Mouse (Mus musculus) brain, adult 2 months (tissue): ENCODE results near the gene AW822073.
"Not testable (repeated sequence)": the region's sequence is repeated elsewhere in the genome, so short reads cannot be mapped to it uniquely, and the experiment has no call there.

Source experiments
- DNase-seq: peaks from one replicate; pipeline ENCODE4 v3.0.0; 2011; ENCODE audit warnings: low read depth, low spot score

AW822073 gene

DNA sequence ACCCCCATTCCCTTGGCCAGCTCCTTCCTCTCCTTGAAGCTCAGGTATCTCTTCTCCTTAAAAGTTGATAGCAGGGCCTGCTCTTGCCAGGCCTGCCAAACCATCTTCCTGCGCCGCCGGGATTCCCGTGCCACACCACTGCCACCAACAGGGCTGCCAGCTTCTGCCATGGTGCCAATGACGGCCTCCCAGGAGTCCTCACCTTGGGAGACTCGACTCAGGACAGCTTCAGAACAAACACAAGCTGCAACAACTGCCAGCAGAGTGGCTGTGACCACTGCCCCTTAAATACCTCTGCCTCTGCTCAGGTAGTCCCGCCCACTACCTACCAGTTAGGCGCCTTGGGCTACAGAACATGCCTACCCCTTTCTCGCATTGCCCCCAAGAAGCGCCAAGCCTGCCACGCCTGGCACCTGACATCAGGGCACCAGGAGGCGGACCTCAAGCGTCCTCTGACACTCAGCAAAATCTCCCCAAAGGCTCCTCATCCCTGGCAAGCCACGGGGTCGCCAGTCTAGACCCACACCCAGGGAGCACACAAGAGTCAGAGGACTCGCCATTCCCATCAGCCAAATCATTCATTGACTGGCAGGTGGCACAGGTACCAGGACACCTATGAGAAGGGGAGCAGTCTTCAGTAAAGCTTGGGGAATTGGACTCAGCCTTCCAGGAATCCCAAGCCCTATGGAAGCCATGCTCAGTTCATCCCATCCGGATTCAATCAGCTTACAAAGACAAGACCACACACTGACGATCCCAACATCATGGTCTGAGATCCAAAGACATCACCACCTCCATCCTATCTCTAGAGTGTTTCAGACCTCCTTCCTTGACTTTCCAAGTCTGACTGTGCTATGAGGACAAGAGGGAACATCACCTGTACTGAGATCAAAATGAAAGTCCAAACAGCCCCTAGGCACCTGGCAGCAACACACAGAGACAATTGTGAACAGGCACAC, at the start of gene AW822073:
AW822073 (minus strand) TSS at position 104 of the 959 bp plus-strand sequence.
- DNase-seq = not testable (repeated sequence)

DNA sequence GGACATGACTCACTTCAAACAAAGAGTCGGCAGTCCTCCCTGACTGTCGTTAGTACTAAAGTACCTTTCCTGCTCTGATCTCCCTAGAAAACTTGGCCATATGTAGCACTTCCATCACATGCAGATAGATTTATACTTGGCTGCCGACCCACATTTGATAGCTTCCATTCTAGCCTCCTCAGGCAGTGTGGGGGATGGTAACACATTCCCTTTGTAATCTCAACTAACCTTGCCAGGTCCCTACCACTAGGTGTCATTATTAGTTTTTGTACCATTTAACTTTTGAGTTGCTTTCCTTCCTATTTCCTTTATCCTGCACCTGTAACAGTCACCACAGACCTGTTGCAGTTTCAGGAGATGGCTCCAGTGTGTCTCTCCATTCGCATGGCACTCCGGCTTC, 33.7 kb upstream of the AW822073 start:
- peak; percentile 21 for DNase-seq

DNA sequence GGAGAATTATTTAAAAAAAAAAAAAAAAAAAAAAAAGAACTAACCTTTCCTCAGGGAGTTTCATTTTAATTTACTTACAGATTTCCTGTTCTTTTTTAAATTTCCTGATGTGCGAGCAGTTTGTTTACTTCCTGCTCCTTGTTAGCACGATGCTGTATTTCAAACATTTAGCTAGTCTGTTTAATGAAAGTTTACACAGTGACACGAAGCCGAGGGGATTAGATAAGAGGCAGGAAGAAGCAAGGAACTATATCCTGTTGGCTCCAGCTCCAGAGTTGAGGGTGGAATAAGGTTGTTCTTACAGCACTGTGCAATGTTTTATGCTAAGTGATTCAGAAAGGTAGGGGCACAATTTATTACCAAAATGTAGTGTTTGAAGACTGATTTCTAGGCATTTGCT, 31.2 kb upstream of the AW822073 start:
- peak; percentile 31 for DNase-seq

DNA sequence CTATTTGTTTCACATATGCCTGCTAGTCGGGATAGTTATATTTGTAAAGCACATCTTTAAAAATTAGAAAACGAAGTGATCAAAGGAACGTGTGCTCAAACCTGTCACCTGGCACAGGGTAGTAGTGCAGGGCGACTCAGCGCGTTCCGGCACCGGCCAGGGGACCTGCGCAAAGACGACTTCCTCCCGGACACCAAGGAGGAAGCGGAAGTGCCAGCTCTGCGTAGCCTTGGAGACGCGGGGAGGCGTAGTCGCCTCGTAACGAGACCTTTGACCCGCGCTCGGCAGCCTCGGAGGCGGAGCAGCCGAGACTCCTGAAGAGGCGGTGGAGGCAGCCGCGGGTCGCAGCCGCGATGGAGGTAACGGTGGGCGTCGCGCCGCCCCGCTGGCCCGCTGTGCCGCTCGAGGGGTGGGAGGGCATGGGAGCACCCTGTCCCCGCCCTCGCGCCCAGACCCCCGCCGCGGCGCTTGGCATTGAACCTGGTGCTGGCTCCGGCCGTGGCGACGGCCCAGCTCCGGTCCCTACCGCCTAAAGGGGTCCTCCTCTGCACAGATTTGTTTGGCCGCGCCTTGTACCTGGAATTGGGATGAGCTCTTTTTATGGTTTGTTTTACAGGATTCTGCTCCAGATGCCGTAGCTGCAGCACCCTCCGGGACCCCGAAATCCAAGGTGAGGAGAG, 30.6 kb upstream of the AW822073 start, which contains the start of gene Gcc2:
Gcc2 (plus strand) TSS at position 285 of the 680 bp plus-strand sequence.
- DNase-seq = peak; percentile 99

DNA sequence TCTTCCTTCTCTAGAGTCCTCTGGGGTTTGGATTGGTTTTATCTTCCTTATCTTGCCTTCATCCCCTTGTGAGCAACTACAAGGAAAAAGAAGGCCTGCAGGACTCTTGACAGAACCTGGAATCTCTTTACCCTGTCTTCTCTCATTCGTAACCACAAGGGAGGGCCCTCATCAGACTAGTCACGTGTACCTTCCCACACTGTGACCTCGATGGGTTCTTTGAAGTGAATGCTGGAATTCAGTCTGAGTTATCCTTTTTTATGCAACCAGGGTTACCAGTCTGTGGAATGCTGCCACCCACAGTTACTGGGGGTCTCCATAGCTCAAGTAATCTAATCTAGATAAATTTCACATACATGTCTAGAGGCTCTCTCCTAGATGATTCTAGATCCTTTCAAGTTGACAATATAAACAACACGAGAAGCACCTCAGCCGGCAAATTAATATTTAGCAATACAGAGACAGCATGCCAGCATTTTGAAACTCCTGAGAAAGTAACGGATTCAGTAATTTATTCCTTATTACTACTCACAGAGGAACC, 30.0 kb upstream of the AW822073 start:
- DNase-seq = peak; percentile 45

DNA sequence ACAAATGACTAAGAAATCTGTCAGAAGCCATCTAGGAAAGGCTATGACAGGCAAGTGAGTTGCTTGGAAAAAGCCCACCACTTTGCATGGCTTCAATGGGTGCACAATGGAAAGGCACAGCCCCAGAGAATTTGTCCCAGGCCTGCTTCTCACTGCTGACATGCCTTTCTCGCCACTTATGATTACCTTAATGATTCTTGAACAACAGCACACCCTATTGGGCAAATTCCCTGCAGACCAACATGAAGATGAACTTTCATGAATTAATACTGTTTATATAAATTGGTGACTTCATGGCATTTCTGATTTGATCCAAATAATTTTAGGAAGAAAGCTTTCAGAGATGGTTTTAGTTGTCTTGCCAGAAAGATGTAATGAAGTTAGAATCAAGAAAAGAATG, 24.8 kb upstream of the AW822073 start:
- DNase-seq = no peak

DNA sequence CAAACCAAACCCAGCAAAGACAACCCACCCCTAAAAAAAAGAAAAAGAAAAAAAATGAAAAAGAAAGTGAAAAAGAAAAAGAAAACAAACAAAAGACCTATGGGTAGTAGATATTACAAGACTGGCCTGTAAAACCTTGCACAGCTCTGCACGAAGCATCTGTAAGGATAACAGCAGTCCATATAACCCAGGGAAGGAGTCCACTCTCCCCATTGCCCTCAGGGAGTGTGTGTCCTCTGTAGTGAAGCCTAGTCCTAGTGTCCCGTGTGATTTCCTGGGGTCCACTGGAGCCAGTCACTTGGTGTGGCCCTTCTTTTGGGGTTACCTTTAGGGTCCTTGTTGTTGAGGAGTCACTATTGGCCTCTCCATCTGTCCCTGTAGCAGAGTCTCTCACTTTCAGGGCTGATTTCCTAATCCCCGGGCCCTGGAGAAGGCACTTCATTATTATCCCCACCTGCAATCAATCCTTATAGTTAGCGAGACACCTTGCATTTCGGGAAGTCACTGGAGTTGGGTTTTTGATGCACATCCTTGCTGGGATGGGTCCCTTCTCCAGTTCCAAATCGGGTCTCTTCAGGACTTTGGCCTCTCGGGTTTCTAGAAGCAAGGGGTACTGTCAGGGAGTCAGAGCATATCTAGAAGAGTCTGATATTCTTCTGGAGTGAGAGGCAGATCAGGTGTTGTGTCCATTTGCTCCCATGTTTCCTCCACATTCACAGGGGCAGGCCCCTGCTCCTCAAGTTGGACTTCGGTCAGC, 14.4 kb upstream of the AW822073 start:
- DNase-seq = not testable (repeated sequence)

DNA sequence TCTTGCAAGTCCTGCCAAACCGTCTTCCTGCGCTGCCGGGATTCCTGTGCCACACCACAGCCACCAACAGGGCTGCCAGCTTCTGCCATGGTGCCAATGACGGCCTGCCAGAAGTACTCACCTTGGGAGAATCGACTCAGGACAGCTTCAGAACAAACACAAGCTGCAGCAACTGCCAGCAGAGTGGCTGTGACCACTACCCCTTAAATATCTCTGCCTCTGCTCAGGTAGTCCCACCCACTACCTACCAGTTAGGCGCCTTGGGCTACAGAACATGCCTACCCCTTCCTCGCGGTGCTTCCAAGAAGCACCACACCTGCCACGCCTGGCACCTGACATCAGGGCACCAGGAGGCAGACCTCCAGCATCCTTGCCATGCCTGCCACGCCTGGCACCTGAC, 11.9 kb upstream of the AW822073 start, which contains the start of gene Gm4981:
Gm4981 (minus strand) TSS at position 89 of the 400 bp plus-strand sequence.
- no peak for DNase-seq

DNA sequence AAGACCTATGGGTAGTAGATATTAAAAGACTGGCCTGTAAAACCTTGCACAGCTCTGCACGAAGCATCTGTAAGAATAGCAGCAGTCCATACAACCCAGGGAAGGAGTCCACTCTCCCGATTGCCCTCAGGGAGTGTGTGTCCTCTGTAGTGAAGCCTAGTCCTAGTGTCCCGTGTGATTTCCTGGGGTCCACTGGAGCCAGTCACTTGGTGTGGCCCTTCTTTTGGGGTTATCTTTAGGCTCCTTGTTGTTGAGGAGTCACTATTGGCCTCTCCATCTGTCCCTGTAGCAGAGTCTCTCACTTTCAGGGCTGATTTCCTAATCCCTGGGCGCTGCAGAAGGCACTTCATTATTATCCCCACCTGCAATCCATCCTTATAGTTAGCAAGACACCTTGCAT, 10.3 kb upstream of the AW822073 start:
- not testable (repeated sequence) for DNase-seq

DNA sequence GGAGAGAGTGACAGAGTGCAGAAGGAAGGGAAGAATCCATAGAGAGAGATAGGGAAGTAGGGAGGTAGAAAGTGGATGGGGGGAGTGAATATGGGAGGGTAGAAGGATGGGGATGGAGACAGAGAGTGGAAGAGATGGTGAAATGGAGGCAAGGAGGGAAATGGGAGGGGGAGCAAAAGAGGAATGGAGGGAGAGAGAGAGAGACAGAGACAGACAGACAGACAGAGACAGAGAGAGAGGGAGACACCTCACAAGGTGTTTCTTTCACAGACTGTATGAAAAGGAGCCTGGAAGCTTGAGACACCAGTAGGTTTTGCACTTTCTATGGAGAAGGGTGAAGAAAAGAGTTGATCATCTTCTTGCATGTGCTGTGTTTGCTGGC, 9.0 kb upstream of the AW822073 start:
- not testable (repeated sequence) for DNase-seq

DNA sequence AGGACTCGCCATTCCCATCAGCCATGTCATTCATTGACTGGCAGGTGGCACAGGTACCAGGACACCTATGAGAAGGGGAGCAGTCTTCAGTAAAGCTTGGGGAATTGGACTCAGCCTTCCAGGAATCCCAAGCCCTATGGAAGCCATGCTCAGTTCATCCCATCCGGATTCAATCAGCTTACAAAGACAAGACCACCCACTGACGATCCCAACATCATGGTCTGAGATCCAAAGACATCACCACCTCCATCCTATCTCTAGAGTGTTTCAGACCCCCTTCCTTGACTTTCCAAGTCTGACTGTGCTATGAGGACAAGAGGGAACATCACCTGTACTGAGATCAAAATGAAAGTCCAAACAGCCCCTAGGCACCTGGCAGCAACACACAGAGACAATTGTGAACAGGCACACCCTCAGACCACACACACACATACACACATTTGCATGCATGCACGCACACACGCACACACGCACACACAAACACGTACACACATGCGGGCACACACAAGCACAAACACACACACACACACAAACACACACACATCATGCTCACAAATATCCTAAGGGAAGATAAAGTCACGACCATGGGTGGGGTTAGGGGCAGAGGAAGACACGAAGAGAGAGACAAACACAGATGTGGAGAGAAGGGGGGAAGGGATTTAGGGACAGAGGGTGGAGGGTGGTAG, 8.5 kb upstream of the AW822073 start:
- not testable (repeated sequence) for DNase-seq

DNA sequence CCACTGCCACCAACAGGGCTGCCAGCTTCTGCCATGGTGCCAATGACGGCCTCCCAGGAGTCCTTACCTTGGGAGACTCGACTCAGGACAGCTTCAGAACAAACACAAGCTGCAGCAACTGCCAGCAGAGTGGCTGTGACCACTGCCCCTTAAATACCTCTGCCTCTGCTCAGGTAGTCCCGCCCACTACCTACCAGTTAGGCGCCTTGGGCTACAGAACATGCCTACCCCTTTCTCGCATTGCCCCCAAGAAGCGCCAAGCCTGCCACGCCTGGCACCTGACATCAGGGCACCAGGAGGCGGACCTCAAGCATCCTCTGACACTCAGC, 7.9 kb upstream of the AW822073 start, which contains the start of gene Duxf3:
Duxf3 (minus strand) TSS at position 35 of the 329 bp plus-strand sequence.
- not testable (repeated sequence) for DNase-seq

DNA sequence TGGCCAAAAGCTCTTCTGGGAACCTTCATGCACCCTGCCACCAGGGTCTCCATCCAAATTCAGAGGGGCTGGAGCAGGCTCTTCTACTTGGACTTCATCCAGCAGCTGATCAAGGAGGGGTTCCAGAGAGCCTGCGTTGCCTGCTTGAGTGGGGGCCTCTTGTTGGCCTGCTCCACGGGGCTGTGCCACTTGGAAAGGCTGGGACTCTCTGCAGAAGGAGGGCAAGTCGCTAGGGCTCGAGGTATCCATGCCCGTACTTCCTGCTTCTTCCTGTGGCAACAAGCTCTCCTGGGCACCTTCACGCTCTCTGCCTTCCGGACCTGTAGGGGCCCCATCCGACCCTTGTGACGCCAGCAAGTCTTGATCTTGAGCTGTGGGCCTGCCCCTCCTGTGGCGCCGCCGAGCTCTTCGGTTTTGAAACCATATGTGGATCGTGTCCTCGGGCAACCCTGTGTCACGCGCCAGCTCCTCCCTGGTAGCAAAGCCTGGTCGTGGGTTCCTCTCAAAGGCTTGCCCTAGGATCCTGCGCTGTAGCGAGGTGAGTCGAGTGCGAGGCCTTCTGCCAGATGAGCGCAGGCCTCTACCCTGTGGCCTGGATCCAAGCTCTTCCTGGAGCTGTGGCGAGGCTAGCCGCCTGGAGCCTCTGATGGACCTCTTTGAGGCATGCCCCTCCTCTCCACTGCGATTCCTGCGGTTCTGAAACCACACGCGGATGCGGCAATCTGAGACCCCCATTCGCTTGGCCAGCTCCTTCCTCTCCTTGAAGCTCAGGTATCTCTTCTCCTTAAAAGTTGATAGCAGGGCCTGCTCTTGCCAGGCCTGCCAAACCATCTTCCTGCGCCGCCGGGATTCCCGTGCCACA, 7.3 kb upstream of the AW822073 start:
- not testable (repeated sequence) for DNase-seq

DNA sequence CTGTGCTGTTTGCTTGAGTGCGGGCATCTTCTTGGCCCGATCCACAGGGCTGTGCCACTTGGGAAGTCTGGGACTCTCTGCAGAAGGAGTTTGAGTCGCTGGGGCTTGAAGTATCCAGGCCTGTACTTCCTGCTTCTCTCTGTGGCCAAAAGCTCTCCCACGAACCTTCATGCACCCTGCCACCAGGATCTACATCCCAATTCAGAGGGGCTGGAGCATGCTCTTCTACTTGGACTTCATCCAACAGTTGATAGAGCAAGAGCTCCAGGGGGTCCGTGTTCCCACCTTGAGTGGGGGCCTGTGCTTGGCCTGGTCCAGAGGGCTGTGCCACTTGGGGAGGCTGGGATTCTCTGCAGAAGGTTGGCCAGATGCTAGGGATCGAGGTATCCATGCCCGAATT, 6.4 kb upstream of the AW822073 start:
- not testable (repeated sequence) for DNase-seq

DNA sequence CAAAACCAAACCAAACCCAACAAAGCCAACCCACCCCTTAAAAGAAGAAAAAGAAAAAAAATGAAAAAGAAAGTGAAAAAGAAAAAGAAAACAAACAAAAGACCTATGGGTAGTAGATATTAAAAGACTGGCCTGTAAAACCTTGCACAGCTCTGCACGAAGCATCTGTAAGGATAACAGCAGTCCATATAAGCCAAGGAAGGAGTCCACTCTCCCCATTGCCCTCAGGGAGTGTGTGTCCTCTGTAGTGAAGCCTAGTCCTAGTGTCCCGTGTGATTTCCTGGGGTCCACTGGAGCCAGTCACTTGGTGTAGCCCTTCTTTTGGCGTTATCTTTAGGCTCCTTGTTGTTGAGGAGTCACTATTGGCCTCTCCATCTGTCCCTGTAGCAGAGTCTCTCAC, 5.3 kb upstream of the AW822073 start:
- DNase-seq = not testable (repeated sequence)

DNA sequence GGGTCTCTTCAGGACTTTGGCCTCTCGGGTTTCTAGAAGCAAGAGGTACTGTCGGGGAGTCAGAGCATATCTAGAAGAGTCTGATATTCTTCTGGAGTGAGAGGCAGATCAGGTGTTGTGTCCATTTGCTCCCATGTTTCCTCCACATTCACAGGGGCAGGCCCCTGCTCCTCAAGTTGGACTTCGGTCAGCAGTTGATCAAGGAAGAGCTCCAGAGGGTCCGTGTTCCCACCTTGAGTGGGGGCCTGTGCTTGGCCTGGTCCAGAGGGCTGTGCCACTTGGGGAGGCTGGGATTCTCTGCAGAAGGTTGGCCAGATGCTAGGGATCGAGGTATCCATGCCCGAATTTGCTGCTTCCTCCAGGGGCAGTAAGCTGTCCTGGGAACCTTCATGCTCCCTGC, 3.1 kb upstream of the AW822073 start:
- DNase-seq = not testable (repeated sequence)

DNA sequence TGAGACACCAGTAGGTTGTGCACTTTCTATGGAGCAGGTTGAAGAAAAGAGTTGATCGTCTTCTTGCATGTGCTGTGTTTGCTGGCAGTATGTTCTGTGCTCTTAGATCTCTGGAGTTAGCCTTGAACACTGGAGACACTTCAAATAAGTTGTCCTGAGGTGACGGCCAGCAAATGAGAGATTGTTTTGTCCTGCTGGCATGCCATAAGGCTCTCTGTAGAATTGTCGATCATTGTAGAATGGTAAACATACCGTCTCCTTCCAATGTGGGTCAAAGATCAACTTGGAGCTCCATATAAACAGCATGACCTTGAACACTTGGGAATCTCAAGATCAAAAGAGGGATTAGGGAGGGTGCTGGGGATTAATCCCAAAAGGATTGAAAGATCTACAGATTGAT, 1.6 kb upstream of the AW822073 start:
- DNase-seq = not testable (repeated sequence)

DNA sequence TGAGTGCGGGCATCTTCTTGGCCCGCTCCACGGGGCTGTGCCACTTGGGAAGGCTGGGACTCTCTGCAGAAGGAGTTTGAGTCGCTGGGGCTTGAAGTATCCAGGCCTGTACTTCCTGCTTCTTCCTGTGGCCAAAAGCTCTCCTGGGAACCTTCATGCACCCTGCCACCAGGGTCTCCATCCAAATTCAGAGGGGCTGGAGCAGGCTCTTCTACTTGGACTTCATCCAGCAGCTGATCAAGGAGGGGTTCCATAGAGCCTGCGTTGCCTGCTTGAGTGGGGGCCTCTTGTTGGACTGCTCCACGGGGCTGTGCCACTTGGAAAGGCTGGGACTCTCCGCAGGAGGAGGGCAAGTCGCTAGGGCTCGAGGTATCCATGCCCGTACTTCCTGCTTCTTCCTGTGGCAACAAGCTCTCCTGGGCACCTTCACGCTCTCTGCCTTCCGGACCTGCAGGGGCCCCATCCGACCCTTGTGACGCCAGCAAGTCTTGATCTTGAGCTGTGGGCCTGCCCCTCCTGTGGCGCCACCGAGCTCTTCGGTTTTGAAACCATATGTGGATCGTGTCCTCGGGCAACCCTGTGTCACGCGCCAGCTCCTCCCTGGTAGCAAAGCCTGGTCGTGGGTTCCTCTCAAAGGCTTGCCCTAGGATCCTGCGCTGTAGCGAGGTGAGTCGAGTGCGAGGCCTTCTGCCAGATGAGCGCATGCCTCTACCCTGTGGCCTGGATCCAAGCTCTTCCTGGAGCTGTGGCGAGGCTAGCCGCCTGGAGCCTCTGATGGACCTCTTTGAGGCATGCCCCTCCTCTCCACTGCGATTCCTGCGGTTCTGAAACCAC, 541 bp downstream of the AW822073 start:
- DNase-seq = peak; percentile 3

DNA sequence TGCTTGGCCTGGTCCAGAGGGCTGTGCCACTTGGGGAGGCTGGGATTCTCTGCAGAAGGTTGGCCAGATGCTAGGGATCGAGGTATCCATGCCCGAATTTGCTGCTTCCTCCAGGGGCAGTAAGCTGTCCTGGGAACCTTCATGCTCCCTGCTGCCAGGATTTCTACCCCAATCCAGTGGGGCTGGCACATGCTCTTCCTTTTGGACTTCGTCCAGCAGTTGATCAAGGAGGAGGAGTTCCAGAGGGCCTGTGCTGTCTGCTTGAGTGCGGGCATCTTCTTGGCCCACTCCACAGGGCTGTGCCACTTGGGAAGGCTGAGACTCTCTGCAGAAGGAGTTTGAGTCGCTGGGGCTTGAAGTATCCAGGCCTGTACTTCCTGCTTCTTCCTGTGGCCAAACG, 1.6 kb downstream of the AW822073 start:
- DNase-seq = not testable (repeated sequence)
